Mouse (Mus musculus) liver (tissue): ENCODE measurements around the gene Muc20.
A peak's percentile ranks its signal among the peaks of the same experiment; 100 is the strongest.

ENCODE experiments used
- DNase-seq: peaks from one replicate; pipeline ENCODE4 v3.0.0-alpha.2; 2020; ENCODE audit warnings: mixed read lengths

The Muc20 gene

DNA sequence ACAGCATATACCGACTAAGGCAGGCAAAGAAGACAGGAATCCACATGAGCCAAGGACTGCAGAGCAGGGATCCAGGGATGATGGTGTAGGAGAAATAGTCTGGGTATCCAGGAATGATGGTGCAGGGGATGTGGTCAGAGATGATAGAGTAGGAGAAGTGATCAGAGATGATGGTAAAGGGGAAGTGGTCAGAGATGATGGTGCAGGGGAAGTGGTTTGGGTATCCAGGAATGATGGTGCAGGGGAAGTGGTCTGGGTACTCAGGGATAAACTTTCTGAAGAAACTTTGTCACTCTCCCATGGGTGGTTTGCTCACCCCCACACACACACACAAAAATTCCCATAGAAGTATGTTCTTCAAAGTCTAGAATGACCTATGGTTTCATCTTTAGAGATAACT, 2.1 kb downstream of the Muc20 start:
- DNase-seq = no peak

- DNase-seq = no peak
Observed at GRCm38 (mm10) chr16:32790056-32790455, 7.2 kb downstream of the Muc20 start.

GRCm38 (mm10) chr16:32784840-32785239, 12.4 kb downstream of the Muc20 start:
- DNase-seq = no peak

- DNase-seq = no peak
Observed at GRCm38 (mm10) chr16:32783324-32784062, 13.7 kb downstream of the Muc20 start.

DNA sequence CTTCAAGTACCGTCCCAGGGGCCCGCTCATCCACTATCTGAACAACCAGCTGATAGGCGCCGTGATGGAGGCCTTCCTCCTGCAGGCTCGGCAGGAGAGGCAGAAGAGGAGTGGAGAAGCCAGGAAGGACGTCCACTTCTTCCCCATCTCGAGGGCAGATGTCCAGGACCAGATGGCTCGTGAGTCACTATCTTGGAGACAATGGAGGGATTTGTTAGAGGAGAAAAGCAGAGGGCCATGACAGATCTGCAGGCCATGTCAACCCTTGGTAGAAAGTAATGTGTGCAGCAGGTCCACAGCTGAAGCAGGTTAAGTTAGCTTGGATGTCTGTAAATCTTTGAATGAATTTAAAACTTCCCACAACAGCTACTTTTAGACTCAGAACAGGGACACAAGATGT, 18.3 kb downstream of the Muc20 start:
- no peak for DNase-seq

GRCm38 (mm10) chr16:32776676-32777075, 20.6 kb downstream of the Muc20 start:
- DNase-seq = no peak

DNA sequence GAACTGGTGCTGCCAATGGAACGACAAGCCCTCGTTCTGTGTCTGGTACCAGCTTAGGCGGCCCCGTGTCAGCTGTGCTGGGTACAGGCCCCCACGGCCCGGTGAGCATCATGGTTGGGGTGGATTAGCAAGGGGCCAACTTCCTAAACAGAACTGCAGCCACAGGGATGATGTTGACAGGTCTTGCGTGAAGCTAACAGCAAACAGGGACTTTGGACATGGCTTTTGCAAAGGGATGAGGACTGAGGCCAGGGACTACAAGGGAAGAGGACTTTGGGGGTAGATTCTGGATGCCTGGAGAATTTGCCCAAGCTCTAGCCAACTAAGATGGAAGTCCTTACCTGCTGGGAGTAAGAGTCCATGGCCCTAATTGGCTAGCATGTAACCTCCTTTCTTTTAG, 30.3 kb downstream of the Muc20 start:
- peak; percentile 14 for DNase-seq

DNA sequence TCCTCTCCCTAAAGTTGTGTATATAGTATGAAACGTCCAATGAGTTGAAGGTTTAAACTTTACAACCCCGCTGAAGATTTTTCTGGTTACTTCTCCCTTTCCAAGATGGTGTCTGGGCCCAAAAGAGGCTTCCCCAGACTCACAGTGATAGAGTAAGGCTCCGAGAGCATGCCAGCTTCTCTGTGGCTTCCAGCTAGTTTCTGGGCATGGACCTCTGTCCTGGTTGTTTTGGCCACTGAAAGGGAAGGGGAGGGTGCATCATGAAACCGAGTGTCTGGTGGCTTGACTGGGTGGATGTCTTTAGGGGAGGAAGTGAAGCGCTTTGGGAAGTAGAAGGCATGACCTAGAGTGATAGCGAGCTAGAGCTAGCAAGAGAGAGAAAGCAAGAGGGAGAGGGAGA, 32.3 kb downstream of the Muc20 start:
- no peak for DNase-seq

GRCm38 (mm10) chr16:32764550-32764949, 32.7 kb downstream of the Muc20 start:
- no peak for DNase-seq

DNA sequence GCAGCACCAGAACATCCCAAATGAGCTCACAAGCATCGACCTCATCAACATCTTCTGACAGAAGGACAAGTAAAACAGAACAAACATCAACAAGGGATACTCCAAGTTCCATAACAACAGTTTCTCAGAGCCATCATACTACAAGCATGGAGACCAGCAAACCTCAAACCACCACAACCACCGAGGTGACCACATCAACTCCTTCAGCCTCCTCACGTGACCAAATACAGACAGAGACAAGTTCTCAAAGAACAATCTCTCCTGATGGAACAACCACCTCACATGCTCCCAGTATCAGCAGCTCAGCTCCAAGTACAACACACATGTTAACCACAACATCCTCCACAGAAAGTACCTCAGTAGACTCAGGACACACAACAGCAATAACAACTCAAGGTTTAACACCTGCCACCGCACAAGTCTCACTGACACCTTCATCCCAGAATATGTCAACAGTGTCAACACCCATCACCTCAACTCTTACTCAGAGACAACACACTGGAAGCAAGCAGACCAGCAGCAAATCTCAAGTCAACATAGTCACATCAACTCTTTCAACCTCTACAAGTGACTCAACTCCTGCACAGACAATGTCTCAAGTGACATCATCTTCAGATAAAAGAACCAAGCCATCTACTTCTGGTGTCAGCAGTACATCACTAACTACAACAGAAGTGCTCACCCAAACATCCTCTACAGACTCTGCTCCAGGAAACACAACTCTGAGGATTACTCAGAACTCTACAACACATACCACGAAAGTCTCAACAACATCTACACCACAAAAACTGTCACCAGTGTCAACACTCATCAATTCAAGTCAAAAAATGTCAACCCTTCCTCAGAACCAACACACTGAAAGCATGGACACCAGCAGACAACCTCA, 46.8 kb downstream of the Muc20 start:
- no peak for DNase-seq

GRCm38 (mm10) chr16:32745852-32746251, 51.4 kb downstream of the Muc20 start:
- DNase-seq = no peak

- no peak for DNase-seq
Observed at GRCm38 (mm10) chr16:32742712-32743111, 54.5 kb downstream of the Muc20 start.

GRCm38 (mm10) chr16:32741366-32741765, 55.9 kb downstream of the Muc20 start:
- no peak for DNase-seq

GRCm38 (mm10) chr16:32740003-32740663, 57.1 kb downstream of the Muc20 start:
- DNase-seq = no peak

DNA sequence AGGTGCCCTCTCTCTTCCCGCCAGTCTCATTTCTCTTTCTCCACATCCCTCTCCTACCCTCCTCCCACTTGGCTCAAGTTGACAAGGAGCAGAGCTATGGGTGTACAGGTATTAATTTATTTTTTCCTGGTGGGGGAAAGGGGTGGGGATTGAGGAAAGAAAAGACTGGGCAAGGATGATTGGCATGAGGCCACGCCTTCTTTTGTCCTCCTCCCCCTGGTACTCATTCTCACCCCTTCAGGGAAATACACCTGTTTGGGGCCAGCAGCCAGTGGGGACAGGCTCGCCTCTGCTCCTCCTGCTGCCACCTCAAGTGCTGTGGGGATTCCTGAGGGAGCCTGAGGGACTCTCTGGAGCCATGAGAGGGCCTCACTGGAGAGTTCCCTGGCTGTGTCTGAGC, 61.2 kb downstream of the Muc20 start:
- DNase-seq = no peak

DNA sequence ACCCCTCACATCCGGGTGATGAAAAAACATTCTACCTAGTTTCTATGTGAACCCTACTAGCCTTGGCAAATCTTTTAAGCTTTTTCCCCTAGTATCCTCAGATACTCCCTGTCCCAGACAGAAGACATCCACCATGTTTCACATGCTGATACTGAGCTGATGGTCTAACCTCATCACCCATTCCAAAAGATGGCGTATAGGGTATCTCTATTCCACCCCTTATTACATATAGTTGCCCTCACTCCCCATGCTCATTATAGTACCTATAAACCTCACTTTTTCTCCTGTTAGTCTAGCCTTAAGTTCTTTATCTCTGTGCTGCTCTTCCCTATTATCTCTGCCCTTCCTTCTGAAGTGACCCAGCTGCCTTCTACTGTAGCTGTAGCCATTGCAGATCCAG, 61.6 kb downstream of the Muc20 start, which contains the start of gene Muc4:
Gene Muc4, plus strand, starts transcription at position 301 of the 400 bp plus-strand sequence.
- no peak for DNase-seq

- DNase-seq = no peak
Observed at GRCm38 (mm10) chr16:32733213-32733612, 64.0 kb downstream of the Muc20 start.

DNA sequence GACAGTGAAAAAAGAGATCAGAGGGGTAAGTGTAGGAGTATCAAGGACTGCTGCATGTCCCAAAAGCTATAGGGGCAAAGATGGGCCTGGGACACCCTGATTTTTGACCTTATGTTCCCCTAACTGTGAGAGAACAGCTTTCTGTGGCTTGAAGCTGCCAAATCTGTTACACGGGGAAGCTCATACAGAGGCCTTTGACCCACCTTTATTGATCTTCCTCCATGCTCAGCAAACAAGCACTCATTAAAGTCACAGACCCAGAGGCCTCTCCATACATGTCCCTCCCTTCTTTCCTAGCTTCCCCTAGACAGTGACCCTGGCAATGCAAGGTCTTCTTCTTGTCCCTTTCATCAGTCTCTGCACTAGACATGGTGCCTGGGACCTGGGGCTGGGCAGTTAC, 68.5 kb downstream of the Muc20 start:
- no peak for DNase-seq

DNA sequence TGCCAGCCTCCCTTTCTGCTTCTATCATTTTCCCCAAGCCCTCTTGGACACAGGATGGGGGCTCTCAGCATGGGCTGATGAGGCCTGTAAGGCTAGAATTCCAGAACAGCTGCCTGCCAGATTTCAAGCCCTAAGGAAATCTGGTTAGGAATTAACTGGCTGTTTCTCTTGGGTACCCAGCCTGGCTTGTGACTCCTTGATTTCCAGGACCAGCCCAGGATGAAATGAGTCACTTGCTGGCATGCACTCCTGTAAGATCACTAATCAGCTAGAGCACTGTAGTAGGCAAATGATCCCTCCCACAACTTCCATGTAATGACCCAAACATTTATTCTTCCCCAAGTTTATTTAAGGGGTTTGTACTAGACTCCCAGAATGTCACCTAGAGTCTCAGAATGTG, 69.0 kb downstream of the Muc20 start:
- DNase-seq = no peak
